Mouse (Mus musculus): ENCODE measurements around the gene Sprr3. TPM values are rescaled to one million over a fixed set of nuclear protein-coding genes. Genes with fewer than 3 reads are reported as not detected.

Sprr3 gene
- polyA plus RNA-seq (2015; fragmentation: Nextera tagmentation; extraction: Ambion mirVana): not detected in 2 replicates

GRCm38 (mm10) chr3:92458620-92459019 is at the start of gene Sprr3:
Gene Sprr3, minus strand, starts transcription at chr3:92458720.

GRCm38 (mm10) chr3:92500393-92500792 is 41.9 kb upstream of the Sprr3 start, which contains the start of gene Sprr4:
Gene Sprr4, minus strand, starts transcription at chr3:92500493.

GRCm38 (mm10) chr3:92485863-92486262 is 27.3 kb upstream of the Sprr3 start, which contains the start of gene Sprr1a:
Gene Sprr1a, minus strand, starts transcription at chr3:92485895.

GRCm38 (mm10) chr3:92438689-92439088 is 19.8 kb downstream of the Sprr3 start, which contains the start of gene Sprr1b:
Gene Sprr1b, minus strand, starts transcription at chr3:92438789.

GRCm38 (mm10) chr3:92432282-92432681 is 26.2 kb downstream of the Sprr3 start, which contains the start of gene Sprr2k:
Gene Sprr2k, plus strand, starts transcription at chr3:92432582.

GRCm38 (mm10) chr3:92429323-92429722 is 29.2 kb downstream of the Sprr3 start, which contains the start of gene Gm9774:
Gene Gm9774, minus strand, starts transcription at chr3:92429423.

GRCm38 (mm10) chr3:92417782-92418181 is 40.7 kb downstream of the Sprr3 start, which contains the start of gene Sprr2j-ps:
Gene Sprr2j-ps, plus strand, starts transcription at chr3:92418082.

GRCm38 (mm10) chr3:92407691-92408090 is 50.8 kb downstream of the Sprr3 start, which contains the start of gene Sprr2i:
Gene Sprr2i, plus strand, starts transcription at chr3:92407991.

Other genes starting within 250 kb of the Sprr3 start
- not detected in 2 replicates for gene Sprr2a1, start 242.9 kb downstream of the Sprr3 start, polyA plus RNA-seq (2015; fragmentation: Nextera tagmentation; extraction: Ambion mirVana)
- 0.35 and 8.7 TPM in 2 replicates for gene Sprr2a2, start 242.8 kb downstream of the Sprr3 start, polyA plus RNA-seq (2015; fragmentation: Nextera tagmentation; extraction: Ambion mirVana)
- 0.76 TPM in 1 of 2 replicates, not detected in the other for gene Sprr2a3, start 173.3 kb downstream of the Sprr3 start, polyA plus RNA-seq (2015; fragmentation: Nextera tagmentation; extraction: Ambion mirVana)
- not detected in 2 replicates for gene Sprr2b, start 142.1 kb downstream of the Sprr3 start, polyA plus RNA-seq (2015; fragmentation: Nextera tagmentation; extraction: Ambion mirVana)
- 1.0 TPM in 1 of 2 replicates, not detected in the other for gene Sprr2d, start 119.6 kb downstream of the Sprr3 start, polyA plus RNA-seq (2015; fragmentation: Nextera tagmentation; extraction: Ambion mirVana)
- gene Sprr2e, start 106.6 kb downstream of the Sprr3 start, polyA plus RNA-seq (2015; fragmentation: Nextera tagmentation; extraction: Ambion mirVana): not detected in 2 replicates
- not detected in 2 replicates for gene Sprr2f, start 93.5 kb downstream of the Sprr3 start, polyA plus RNA-seq (2015; fragmentation: Nextera tagmentation; extraction: Ambion mirVana)
- gene Sprr2h, start 73.0 kb downstream of the Sprr3 start, polyA plus RNA-seq (2015; fragmentation: Nextera tagmentation; extraction: Ambion mirVana): 0.84 TPM in 1 of 2 replicates, not detected in the other
- gene Sprr2i, start 50.7 kb downstream of the Sprr3 start, polyA plus RNA-seq (2015; fragmentation: Nextera tagmentation; extraction: Ambion mirVana): not detected in 2 replicates
- gene Sprr2j-ps, start 40.6 kb downstream of the Sprr3 start, polyA plus RNA-seq (2015; fragmentation: Nextera tagmentation; extraction: Ambion mirVana): not detected in 2 replicates
- 8.4 and 11.3 TPM in 2 replicates for gene Gm9774, start 29.3 kb downstream of the Sprr3 start, polyA plus RNA-seq (2015; fragmentation: Nextera tagmentation; extraction: Ambion mirVana)
- gene Sprr2k, start 26.1 kb downstream of the Sprr3 start, polyA plus RNA-seq (2015; fragmentation: Nextera tagmentation; extraction: Ambion mirVana): not detected in 2 replicates
- gene Sprr1b, start 19.9 kb downstream of the Sprr3 start, polyA plus RNA-seq (2015; fragmentation: Nextera tagmentation; extraction: Ambion mirVana): 2.6 TPM in 1 of 2 replicates, not detected in the other
- not detected in 2 replicates for gene Sprr1a, start 27.2 kb upstream of the Sprr3 start, polyA plus RNA-seq (2015; fragmentation: Nextera tagmentation; extraction: Ambion mirVana)
- gene Sprr4, start 41.8 kb upstream of the Sprr3 start, polyA plus RNA-seq (2015; fragmentation: Nextera tagmentation; extraction: Ambion mirVana): not detected in 2 replicates
- gene 2310046K23Rik, start 75.8 kb upstream of the Sprr3 start, polyA plus RNA-seq (2015; fragmentation: Nextera tagmentation; extraction: Ambion mirVana): not detected in 2 replicates
- gene Ivl, start 115.0 kb upstream of the Sprr3 start, polyA plus RNA-seq (2015; fragmentation: Nextera tagmentation; extraction: Ambion mirVana): 4.4 TPM in 1 of 2 replicates, not detected in the other
- not detected in 2 replicates for gene Smcp, start 130.3 kb upstream of the Sprr3 start, polyA plus RNA-seq (2015; fragmentation: Nextera tagmentation; extraction: Ambion mirVana)
- not detected in 2 replicates for gene 2210017I01Rik, start 148.8 kb upstream of the Sprr3 start, polyA plus RNA-seq (2015; fragmentation: Nextera tagmentation; extraction: Ambion mirVana)
- 3.9 TPM in 1 of 2 replicates, not detected in the other for gene Lce6a, start 162.9 kb upstream of the Sprr3 start, polyA plus RNA-seq (2015; fragmentation: Nextera tagmentation; extraction: Ambion mirVana)
- gene Lce1a1, start 189.6 kb upstream of the Sprr3 start, polyA plus RNA-seq (2015; fragmentation: Nextera tagmentation; extraction: Ambion mirVana): 10.0 TPM in 1 of 2 replicates, not detected in the other
- gene Lce1b, start 198.2 kb upstream of the Sprr3 start, polyA plus RNA-seq (2015; fragmentation: Nextera tagmentation; extraction: Ambion mirVana): 4.4 TPM in 1 of 2 replicates, not detected in the other
- gene Lce1a2, start 211.6 kb upstream of the Sprr3 start, polyA plus RNA-seq (2015; fragmentation: Nextera tagmentation; extraction: Ambion mirVana): 22.2 TPM in 1 of 2 replicates, not detected in the other
- 19.1 TPM in 1 of 2 replicates, not detected in the other for gene Lce1c, start 220.5 kb upstream of the Sprr3 start, polyA plus RNA-seq (2015; fragmentation: Nextera tagmentation; extraction: Ambion mirVana)
- 4.5 TPM in 1 of 2 replicates, not detected in the other for gene Lce1d, start 228.5 kb upstream of the Sprr3 start, polyA plus RNA-seq (2015; fragmentation: Nextera tagmentation; extraction: Ambion mirVana)